Mouse (Mus musculus): ENCODE results near the gene Slc25a30.
"Not testable (repeated sequence)": the region's sequence is repeated elsewhere in the genome, so short reads cannot be mapped to it uniquely, and the experiment has no call there.

Gene Slc25a30

DNA sequence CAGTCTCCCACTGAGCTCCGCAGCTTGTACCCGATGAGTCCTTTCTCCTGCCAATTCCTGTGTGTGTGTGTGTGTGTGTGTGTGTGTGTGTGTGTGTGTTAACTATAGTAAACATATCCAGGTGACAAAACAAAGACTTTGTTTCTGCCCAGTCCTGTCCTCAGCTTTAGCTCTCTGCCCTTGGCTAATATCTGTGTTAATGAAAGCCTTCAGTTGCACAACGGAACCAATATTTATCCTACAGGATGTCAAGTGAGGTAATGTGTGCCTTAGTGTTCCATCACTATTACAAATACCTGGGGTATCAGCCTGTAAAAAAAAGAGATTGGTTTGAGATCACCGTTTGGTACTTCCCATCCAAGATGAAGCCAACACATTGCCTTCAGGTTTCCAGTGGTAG lies 6.3 kb upstream of the Slc25a30 start:
- DNase-seq (ENCODE audit: low spot score in 2 of 2), result no peak

DNA sequence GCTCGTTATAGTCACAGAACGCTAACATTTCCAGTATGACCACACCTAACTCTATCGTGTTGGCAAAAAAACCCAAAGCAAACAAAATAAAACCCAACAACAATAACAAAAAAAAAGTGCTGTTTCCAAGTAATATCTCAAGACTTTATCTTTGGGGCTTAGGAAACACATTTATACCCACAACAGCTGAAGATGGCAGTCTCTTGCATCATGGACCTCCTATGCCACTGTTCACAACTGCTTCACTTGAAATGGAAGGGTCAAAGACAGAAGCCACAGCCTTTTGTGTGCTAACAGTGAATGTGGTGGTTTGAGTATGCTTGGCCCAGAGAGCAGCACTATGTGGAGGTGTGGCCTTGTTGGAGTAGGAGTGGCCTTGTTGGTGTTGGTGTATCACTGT lies 4.5 kb upstream of the Slc25a30 start:
- no peak for DNase-seq (ENCODE audit: low spot score in 2 of 2)

DNA sequence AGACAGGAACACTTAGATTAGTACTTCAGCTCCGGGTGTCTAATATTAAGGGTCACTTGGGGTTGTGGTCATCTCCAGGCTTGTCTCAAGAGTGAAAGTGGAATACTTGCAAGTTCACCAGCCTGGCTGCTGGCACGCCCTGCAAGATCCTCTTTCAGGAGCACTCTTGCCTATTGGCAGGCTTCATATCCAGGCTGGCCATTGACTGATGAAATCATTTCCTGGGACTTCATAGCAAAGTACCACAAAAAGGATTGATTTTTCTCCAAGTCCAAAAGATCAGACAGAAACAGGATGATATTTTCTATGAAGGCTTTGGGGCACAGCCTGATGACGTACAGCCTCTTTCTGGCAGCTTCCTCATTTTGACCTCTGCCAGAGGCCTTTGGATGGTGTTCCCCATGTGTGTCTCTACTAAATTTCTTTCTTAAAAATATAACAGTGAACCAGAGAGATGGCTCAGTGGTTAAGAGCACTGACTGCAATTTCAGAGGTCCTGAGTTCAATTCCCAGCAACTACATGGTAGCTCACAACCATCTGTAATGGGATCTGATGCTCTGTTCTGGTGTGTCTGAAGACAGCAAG lies 3.7 kb upstream of the Slc25a30 start:
- no peak for DNase-seq (ENCODE audit: low spot score in 2 of 2)

DNA sequence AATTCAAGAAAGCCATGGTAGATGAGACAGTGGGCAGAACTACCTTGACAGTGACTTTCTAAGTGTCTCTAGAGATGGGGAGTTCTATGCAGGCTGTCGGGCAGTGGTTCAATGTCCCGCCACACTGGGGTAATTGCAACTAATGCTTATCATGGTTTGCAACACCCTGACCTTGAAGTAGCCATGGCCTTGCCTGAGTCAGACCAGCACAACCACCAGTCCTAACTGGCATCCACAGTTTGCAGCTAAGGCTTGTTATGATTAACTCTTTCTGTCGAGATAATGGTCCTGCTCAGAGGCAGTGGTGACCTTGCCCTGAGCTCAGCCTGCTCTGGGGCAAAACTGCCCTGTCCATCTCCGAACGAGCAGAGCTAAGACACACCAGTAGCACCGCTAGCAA lies 2.5 kb upstream of the Slc25a30 start:
- DNase-seq (ENCODE audit: low spot score in 2 of 2), result no peak

DNA sequence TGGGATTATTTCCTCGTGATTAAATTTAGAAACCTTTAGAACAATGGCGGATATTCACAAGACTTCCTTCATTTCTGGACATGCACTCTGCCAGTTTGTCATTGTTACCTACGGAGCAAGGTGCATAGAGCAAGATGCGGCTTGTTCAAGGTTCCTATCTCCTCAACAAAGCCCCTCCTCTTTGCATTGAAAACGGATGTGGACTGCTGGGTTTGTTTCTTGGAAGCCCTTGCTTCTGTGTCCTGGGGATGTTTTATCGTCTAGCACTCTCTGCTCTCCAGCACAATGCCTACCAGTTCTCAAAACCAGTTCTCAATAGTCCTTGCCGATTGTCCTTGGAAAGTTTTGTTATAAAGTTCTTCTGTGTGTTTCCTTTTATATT lies 948 bp upstream of the Slc25a30 start:
- no peak for DNase-seq (ENCODE audit: low spot score in 2 of 2)

DNA sequence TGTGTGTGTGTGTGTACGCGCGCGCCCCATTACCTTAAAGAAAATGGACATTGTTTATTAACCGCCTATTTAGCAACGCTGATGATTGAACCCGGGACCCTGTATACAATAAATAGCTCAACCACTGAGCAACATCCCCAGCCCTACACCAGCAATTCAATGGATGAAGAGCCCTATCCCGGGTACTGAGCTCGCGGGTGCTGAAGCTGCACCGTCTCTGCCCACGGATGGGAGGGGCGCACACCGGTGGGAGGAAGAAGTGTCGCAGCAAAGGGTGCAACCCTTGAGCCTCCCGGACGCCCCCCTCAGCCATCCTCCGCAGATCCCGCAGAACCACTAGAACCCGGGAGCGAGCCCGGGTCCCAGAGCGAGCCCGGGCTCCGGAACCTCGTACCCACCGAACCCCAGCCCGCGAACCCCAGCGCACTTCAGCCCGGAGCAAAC lies 391 bp downstream of the Slc25a30 start:
- no peak for DNase-seq (ENCODE audit: low spot score in 2 of 2)

DNA sequence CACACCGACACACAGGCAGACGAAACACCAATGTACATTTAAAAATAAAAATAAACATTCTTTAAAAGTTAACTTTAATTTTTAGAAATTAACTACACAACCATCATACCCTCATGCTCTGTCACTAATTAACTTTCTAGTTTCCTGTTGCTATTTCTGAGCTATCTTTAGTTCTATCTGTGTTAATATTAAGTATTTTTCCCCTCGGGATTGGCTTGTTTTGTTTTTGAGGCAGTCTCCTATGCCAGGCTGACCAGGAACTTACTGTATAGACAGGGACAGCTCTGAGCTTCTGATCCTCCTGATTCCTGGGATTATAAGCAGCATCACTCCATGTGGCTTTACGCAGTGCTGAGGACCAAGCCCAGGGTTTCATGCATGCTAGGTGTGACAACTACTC lies 6.9 kb downstream of the Slc25a30 start:
- no peak for DNase-seq (ENCODE audit: low spot score in 2 of 2)

DNA sequence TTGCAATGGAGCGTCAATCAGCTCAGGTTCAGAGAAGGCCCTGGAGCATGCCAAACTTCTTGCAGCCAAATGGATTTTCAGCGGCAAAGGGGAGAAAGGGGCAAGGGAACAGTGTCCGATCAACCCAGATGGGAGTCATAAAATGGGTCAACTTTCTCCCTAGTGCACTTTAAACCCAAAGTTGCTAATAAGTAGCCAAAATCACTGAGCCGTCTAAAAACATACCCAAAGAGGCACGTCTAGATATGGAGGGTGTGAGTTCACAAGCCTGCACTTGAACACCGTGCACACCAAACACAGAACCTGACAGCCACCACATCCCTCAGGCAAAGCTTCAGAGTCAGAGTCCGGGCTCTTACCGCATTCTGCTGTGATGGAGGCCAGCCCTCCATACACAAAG lies 10.2 kb downstream of the Slc25a30 start:
- no peak for DNase-seq (ENCODE audit: low spot score in 2 of 2)

DNA sequence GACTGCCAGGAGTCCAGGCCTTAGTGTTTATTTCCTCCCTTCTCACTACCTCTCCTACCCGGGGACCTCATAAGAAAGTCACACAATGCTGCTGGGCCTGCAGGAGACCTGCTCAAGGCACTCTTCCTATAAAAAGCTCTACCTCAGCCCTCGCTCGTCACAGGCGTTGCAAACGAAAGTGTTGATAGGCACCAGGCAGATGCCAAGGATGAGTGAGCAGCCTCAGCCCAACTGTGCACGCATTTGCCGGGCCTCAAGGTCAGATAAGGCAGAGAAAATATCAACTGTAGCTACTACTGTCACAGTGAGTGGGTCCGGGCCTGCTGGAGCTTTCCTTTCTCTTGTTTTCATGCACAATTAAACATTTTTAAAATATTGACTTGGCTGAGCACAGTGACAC lies 13.4 kb downstream of the Slc25a30 start:
- no peak for DNase-seq (ENCODE audit: low spot score in 2 of 2)

DNA sequence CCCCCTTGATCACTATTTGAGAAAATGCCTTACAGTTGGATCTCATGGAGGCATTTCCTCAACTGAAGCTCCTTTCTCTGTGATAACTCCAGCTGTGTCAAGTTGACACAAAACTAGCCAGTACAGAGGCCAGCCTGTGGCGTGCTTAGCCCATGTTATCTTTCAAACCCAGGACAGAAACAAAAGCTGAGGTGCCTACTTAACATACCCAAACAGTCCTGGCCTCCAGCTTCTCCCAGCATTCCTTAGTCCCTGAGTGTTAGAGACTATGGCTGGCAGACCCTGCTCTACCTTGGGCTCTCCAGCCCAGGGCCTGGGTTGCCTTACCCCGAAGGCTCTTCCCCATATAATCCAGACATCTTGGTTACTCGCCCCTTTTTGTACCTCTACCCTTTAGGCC lies 14.4 kb downstream of the Slc25a30 start:
- not testable (repeated sequence) for DNase-seq (ENCODE audit: low spot score in 2 of 2)

DNA sequence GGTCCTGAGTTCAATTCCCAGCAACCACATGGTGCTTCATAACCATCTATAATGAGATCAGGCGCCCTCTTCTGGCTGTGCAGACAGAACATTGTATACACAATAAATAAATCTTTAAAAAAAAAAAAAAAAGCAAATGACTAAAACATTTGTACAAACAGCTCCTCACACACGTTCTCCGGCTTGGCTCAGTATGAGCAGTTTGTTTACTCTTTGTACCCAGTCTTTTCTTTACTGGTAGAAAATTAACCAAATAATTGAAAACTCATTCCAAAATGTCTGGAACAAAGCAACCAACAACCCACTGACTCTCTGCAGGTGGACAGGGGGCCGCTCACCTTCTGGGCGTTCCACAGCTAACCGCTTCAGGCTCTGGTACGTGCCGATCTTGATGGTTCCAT lies 15.7 kb downstream of the Slc25a30 start:
- DNase-seq (ENCODE audit: low spot score in 2 of 2), result no peak

DNA sequence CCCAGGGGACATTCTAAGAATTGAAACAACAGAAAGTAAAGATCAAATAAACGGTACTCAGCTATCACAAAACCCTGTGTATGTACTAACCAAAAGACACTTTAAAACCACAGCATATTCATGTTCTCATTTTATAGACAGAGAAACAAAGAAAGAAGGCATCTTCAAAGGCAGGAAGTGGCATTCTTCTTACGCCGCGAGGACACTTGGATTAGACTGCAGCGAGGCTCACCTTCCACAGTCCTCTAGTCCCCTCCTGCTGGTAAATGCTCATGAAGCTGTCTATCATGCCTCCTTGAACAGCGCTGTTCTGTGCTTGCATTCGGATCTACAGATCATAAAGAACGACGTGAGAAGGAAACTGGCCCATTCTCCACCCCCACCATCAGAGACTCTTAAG lies 17.5 kb downstream of the Slc25a30 start:
- no peak for DNase-seq (ENCODE audit: low spot score in 2 of 2)

DNA sequence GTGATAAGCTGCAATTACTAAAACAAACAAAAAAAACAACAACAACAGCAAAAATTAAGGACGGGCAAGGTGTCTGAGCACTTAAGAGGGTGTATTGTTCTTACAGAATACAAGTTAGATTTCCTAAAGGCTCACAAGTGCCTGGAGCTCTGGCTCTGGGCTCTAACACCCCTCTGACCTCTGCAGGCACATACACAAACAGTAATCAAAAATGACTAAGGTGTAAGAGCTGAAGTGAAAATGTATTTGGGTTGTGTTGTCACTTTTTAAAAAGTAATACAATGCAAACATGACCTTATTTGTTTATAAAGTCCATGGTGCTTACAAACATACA lies 18.6 kb downstream of the Slc25a30 start:
- DNase-seq (ENCODE audit: low spot score in 2 of 2), result no peak

DNA sequence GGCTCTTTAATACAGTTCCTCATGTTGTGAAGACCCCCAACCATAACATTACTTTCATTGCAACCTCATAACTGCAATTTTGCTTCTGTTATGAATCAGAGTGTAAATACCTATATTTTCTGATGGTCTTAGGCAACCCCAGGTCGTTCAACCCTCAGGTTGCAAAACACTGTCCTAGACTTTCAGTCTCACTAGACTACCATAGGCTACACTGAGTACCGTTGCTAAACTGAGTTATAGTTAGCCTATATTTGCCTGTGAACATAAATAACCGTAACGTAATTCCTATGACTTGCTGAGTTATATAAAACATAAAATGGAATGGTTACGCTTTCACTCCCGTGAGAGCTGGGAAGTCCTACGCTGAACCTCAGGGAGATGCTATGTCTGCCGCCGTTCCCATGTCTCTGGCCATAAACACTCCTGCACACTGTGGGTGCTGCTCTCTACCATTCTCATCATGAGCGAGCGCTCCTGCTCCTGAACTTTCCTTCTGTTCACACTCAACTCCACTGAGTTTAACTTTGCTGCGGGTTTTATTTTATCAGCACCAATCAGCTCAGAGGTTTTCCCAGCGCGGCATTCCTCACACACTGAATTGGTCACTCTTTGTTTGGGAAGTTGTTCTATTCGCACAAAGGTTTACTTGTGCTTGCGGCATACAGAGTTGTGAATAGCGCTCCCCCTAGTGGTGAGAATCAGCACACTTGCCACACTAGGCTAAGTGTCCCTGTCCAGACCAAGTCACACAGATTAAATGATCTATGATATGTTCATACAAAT lies 19.2 kb downstream of the Slc25a30 start:
- DNase-seq (ENCODE audit: low spot score in 2 of 2), result peak; percentile 75 to 81

DNA sequence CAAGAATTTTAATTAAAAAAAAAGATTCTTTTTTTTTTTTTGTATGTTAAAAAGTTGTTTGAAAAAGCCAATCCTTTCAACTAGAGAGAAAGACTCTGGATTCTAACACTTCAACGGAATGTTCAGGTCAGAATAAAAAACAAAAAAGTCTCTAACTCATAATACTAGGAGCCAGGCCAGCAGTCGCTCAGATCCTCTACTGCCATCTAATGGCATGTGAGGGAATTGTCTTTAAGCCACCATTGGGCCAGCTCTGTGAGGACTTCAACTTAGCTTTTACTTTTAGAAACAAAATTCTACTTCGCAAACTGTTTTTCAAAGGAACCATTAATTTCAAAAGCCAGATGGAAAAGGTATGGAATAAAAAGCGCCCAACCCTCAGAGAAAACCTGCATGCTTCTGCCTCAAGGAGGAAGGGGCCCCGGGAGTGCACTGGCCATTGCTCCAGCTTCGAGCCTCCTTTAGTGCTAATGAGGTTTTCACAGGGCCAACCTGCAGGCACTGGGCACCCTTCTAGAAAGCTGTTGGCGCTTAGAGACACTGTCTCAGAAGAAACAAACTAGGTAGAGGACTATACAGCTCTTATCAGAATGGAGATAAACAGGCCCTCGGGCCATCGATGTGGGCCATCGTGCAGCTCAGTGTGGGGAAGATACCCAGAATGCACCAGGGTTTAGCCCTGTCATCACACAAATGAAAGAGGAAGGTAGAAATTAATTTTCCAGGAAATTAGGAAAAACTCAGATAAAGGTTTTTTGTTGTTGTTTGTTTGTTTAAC lies 25.6 kb downstream of the Slc25a30 start:
- peak; percentile 42 to 49 for DNase-seq (ENCODE audit: low spot score in 2 of 2)

DNA sequence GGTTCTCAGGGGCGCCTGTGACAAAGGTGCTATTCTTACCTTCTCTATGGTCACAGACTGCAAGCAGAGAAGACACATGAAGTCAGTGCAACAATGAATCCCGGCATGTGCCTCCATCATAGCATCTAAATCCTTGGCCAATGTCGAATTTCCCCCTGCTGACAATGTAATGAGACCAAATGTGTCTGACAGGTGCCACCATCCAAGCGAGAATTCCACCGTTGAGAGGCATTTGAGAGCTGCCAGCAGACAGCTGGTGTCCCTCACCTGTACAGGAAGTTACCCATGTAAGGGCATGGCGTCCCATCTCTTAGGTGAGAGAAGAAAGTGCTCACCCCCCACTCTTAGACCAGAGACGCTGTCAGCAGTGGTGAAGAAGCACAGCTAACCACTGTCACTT lies 28.4 kb downstream of the Slc25a30 start:
- DNase-seq (ENCODE audit: low spot score in 2 of 2), result no peak

DNA sequence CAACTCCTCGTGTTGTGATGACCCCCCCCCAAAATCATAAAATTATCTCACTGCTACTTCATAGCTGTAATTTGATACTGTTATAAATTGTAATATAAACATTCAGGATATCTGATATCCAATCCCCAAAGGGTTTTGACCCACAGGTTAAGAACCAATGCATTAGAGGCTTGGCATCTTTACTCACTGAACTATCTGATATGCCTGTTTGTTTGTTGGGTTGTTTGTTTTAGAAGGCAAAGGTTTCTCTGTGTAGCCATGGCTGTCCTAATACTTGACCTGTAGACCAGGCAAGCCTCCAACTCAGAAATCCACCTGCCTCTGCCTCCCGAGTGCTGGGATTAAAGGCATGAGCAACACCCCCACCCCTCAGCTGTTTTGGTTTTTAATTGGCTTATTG lies 29.0 kb downstream of the Slc25a30 start:
- DNase-seq (ENCODE audit: low spot score in 2 of 2), result no peak

DNA sequence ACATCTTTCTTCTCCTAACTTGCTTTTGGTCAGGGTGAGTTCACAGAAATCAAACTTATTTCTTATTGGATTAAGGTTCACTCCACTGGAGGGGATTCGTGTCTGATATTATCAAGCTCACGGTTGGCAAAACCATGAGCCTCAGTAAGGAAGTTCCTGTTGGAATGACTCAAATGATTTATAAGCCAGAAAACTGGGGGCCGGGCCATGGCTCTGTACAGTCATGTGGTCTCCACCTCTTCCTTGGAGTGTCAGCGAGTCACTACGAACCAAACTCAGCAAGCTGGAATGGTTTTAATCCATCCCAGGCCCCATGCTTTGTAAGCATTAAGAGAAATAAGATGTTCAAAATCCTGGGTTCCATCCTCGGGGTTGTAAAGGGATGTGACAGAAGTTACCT lies 29.9 kb downstream of the Slc25a30 start:
- DNase-seq (ENCODE audit: low spot score in 2 of 2), result no peak

DNA sequence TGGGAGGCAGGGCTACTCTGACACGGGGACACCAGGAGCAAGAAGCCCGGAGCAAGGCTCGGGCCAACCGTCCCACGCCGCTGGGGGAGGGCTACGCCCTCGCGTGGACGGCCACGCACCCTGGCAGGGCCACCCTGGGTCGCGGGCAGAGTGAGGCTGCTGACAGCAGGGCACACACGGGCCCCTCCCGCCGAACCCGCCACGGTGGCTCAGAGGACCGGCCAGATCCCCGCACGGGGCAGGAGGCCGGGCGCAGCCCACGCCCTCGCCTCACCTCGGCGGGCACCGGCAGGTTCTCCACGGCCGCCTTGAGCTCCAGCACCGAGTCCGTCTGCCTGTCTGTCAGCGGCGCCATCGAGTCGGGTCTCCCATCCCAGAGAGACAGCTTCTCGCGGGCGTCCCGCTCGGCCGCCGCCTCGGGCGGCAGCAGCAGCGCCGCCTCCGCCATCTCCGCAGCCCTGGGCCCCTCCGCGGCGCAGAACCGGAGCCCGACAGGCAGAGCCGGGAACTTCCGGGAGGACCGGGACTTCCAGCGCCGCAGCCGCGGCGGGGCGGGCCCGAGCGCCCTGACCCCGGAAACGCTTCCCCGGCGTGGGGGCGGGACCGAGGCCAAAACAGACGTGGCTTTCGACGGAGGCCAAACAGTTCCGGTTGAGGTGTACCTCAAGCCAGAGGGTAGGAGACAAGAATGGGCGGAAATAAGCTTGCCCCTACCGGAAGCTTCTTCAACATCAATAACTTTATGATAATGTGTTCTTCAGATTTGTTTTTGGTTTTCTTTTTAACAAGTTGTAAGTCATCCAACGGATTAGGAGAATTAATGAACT lies 32.6 kb downstream of the Slc25a30 start, which contains the start of gene Cog3:
TSS of gene Cog3 (minus strand) at position 527 of the 827 bp plus-strand sequence.
- peak; percentile 97 to 98 for DNase-seq (ENCODE audit: low spot score in 2 of 2)

DNA sequence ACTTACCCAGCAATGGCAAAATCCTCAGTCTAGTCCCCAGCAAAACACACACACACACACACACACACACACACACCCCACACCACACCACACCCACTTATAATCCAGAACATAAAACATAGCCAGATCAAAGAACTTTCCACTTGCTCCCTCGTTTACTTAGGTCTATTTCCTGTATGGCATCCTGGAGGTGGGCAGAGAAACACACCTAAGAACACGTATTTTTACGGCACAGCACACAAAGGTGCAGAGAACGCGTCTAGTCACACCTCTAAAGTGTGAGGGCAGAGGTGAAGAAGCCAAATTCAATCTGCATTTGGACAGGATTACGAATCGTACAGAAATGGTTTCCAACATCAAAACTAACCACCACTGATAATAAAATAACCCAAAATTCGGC lies 33.6 kb downstream of the Slc25a30 start:
- no peak for DNase-seq (ENCODE audit: low spot score in 2 of 2)

DNA sequence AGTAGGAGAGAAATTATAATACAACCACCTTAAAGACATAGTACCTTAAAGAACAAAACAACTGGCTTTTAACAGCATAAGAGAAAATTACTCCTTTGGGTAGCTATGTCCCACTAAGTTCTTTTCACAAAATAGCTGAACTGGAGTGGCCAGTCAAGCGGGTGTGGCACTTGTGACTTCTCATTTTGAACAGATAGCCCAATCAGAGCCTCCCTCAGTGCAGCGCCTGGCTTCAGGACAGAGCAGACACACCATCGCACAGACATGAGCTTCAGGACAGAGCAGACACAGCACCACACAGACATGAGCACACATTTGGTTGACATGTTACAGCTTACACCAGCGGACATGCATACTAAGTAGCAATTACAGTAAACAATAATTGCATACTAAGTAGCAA lies 35.8 kb downstream of the Slc25a30 start:
- DNase-seq (ENCODE audit: low spot score in 2 of 2), result no peak

DNA sequence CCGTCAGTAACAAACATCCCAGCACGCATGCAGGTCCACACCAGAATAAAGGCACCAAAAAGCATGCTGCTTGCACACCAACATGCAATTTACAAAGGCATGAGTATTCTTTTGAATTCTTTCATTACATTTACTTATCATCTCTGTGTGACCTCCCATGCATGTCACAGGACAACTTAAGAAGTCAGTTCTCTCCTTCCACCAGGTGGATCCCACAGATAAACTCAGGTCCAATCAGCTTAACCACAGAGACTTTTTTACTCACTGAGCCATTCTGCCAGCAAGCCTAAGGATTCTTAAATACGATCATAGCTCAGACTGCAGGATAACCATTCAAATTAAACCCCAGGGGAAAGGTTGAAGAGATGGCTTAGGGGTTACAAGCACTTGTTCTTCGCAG lies 37.7 kb downstream of the Slc25a30 start:
- DNase-seq (ENCODE audit: low spot score in 2 of 2), result no peak

Data from right cerebral cortex, postnatal 10 days (tissue).